Mouse (Mus musculus): ENCODE results near the gene Bpifb1. TPM values are rescaled to one million over a fixed set of nuclear protein-coding genes. Genes with fewer than 3 reads are reported as not detected.

Bpifb1 gene
- total and polyA plus RNA-seq, 3 experiments: 0.14 to 65.7 TPM; not detected in 1

- H3K27ac ChIP-seq: no peak overlapping the region
- H3K27me3 ChIP-seq (ENCODE audit: control insufficient read depth, insufficient read depth, low read length): no peaks in the 10 kb centered on the region
- 59% methylated on average over 3 of the region's 3 CpGs for WGBS
- DNase-seq: no peak
- intact Hi-C loops (cut with DNase I): no loop called here
- no peak overlapping the region for H3K4me3 ChIP-seq
- H3K4me1 ChIP-seq (ENCODE audit: control insufficient read depth, insufficient read depth, low read length): no peaks in the 10 kb centered on the region
- H3K9ac ChIP-seq (ENCODE audit: low read depth, low read length): no peak overlapping the region
- TF ChIP-seq EP300 (IDR thresholded peaks at IDR 0.05; ENCODE audit: insufficient read depth, low read depth, low read length): no peak
- TF ChIP-seq CTCF (IDR thresholded peaks at IDR 0.05): no peak
- no peak for TF ChIP-seq POLR2A (IDR thresholded peaks at IDR 0.05; ENCODE audit: insufficient read depth, low read depth, low read length)
- no peaks in the 10 kb centered on the region for H3K36me3 ChIP-seq (ENCODE audit: control insufficient read depth, insufficient read depth, low read length)
- no peaks in the 10 kb centered on the region for H3K79me2 ChIP-seq (replicated peaks; ENCODE audit: control insufficient read depth, insufficient read depth, low read length)
Observed at GRCm38 (mm10) chr2:154185748-154186147, 4.9 kb upstream of the Bpifb1 start.

GRCm38 (mm10) chr2:154187468-154187867, 3.1 kb upstream of the Bpifb1 start:
- H3K4me3 ChIP-seq: no peak overlapping the region
- intact Hi-C loops (cut with DNase I): no loop called here
- TF ChIP-seq EP300 (IDR thresholded peaks at IDR 0.05; ENCODE audit: insufficient read depth, low read depth, low read length): no peak
- peak; percentile 53 for TF ChIP-seq CTCF (IDR thresholded peaks at IDR 0.05)
- TF ChIP-seq POLR2A (IDR thresholded peaks at IDR 0.05; ENCODE audit: insufficient read depth, low read depth, low read length): no peak
- no peak overlapping the region for H3K9ac ChIP-seq (ENCODE audit: low read depth, low read length)
- H3K79me2 ChIP-seq (replicated peaks; ENCODE audit: control insufficient read depth, insufficient read depth, low read length): no peaks in the 10 kb centered on the region
- no peak overlapping the region for H3K27ac ChIP-seq
- H3K36me3 ChIP-seq (ENCODE audit: control insufficient read depth, insufficient read depth, low read length): no peaks in the 10 kb centered on the region
- DNase-seq: no peak
- WGBS: 41% methylated on average over 5 of the region's 5 CpGs
- H3K27me3 ChIP-seq (ENCODE audit: control insufficient read depth, insufficient read depth, low read length): no peaks in the 10 kb centered on the region
- H3K4me1 ChIP-seq (ENCODE audit: control insufficient read depth, insufficient read depth, low read length): no peaks in the 10 kb centered on the region

GRCm38 (mm10) chr2:154189877-154190434, 662 bp upstream of the Bpifb1 start:
- Histone ChIP-seq H3K27ac (no peak overlapping the region), H3K79me2 (replicated peaks; ENCODE audit: control insufficient read depth, insufficient read depth, low read length) (no peaks in the 10 kb centered on the region), H3K4me3 (no peak overlapping the region), H3K9ac (ENCODE audit: low read depth, low read length) (no peak overlapping the region), H3K4me1 (ENCODE audit: control insufficient read depth, insufficient read depth, low read length) (peaks cover 2% of the 10 kb centered on the region; the same call in 1 of the 2 replicates), H3K36me3 (ENCODE audit: control insufficient read depth, insufficient read depth, low read length) (no peaks in the 10 kb centered on the region), H3K27me3 (ENCODE audit: control insufficient read depth, insufficient read depth, low read length) (no peaks in the 10 kb centered on the region)
- TF ChIP-seq POLR2A (IDR thresholded peaks at IDR 0.05; ENCODE audit: insufficient read depth, low read depth, low read length): no peak
- no peak for TF ChIP-seq CTCF (IDR thresholded peaks at IDR 0.05)
- TF ChIP-seq EP300 (IDR thresholded peaks at IDR 0.05; ENCODE audit: insufficient read depth, low read depth, low read length): no peak
- 88% methylated on average over 7 of the region's 7 CpGs for WGBS
- DNase-seq: no peak
- intact Hi-C loops (cut with DNase I): no loop called here

- 37% methylated on average over 2 of the region's 2 CpGs for WGBS
- no peak for DNase-seq
- H3K27me3 ChIP-seq (ENCODE audit: control insufficient read depth, insufficient read depth, low read length): no peaks in the 10 kb centered on the region
- H3K36me3 ChIP-seq (ENCODE audit: control insufficient read depth, insufficient read depth, low read length): no peaks in the 10 kb centered on the region
- no peak overlapping the region for H3K4me3 ChIP-seq
- TF ChIP-seq POLR2A (IDR thresholded peaks at IDR 0.05; ENCODE audit: insufficient read depth, low read depth, low read length): no peak
- TF ChIP-seq EP300 (IDR thresholded peaks at IDR 0.05; ENCODE audit: insufficient read depth, low read depth, low read length): no peak
- no peak for TF ChIP-seq CTCF (IDR thresholded peaks at IDR 0.05)
- H3K79me2 ChIP-seq (replicated peaks; ENCODE audit: control insufficient read depth, insufficient read depth, low read length): no peaks in the 10 kb centered on the region
- H3K9ac ChIP-seq (ENCODE audit: low read depth, low read length): no peak overlapping the region
- intact Hi-C loops (cut with DNase I): no loop called here
- H3K27ac ChIP-seq: no peak overlapping the region
- peaks cover 2% of the 10 kb centered on the region; the same call in 1 of the 2 replicates for H3K4me1 ChIP-seq (ENCODE audit: control insufficient read depth, insufficient read depth, low read length)
Observed at GRCm38 (mm10) chr2:154192141-154192540, 1.5 kb downstream of the Bpifb1 start.

GRCm38 (mm10) chr2:154193071-154193470, 2.5 kb downstream of the Bpifb1 start:
- no peaks in the 10 kb centered on the region for H3K27me3 ChIP-seq (ENCODE audit: control insufficient read depth, insufficient read depth, low read length)
- intact Hi-C loops (cut with DNase I): no loop called here
- H3K9ac ChIP-seq (ENCODE audit: low read depth, low read length): no peak overlapping the region
- H3K4me1 ChIP-seq (ENCODE audit: control insufficient read depth, insufficient read depth, low read length): peaks cover 2% of the 10 kb centered on the region; the same call in 1 of the 2 replicates
- H3K4me3 ChIP-seq: no peak overlapping the region
- H3K27ac ChIP-seq: no peak overlapping the region; the same call in 1 of the 2 replicates
- 52% methylated on average over 4 of the region's 4 CpGs for WGBS
- DNase-seq: no peak
- no peaks in the 10 kb centered on the region for H3K36me3 ChIP-seq (ENCODE audit: control insufficient read depth, insufficient read depth, low read length)
- H3K79me2 ChIP-seq (replicated peaks; ENCODE audit: control insufficient read depth, insufficient read depth, low read length): no peaks in the 10 kb centered on the region
- TF ChIP-seq CTCF (IDR thresholded peaks at IDR 0.05) (no peak), POLR2A (IDR thresholded peaks at IDR 0.05; ENCODE audit: insufficient read depth, low read depth, low read length) (no peak), EP300 (IDR thresholded peaks at IDR 0.05; ENCODE audit: insufficient read depth, low read depth, low read length) (no peak)

- TF ChIP-seq CTCF (IDR thresholded peaks at IDR 0.05): no peak
- TF ChIP-seq EP300 (IDR thresholded peaks at IDR 0.05; ENCODE audit: insufficient read depth, low read depth, low read length): no peak
- no peak for TF ChIP-seq POLR2A (IDR thresholded peaks at IDR 0.05; ENCODE audit: insufficient read depth, low read depth, low read length)
- WGBS: 36% methylated on average over 5 of the region's 5 CpGs
- Histone ChIP-seq H3K36me3 (ENCODE audit: control insufficient read depth, insufficient read depth, low read length) (no peaks in the 10 kb centered on the region), H3K4me1 (ENCODE audit: control insufficient read depth, insufficient read depth, low read length) (peaks cover 2% of the 10 kb centered on the region; the same call in 1 of the 2 replicates), H3K27ac (no peak overlapping the region), H3K79me2 (replicated peaks; ENCODE audit: control insufficient read depth, insufficient read depth, low read length) (no peaks in the 10 kb centered on the region), H3K27me3 (ENCODE audit: control insufficient read depth, insufficient read depth, low read length) (no peaks in the 10 kb centered on the region), H3K4me3 (no peak overlapping the region), H3K9ac (ENCODE audit: low read depth, low read length) (no peak overlapping the region)
- intact Hi-C loops (cut with DNase I): no loop called here
- no peak for DNase-seq
Observed at GRCm38 (mm10) chr2:154193994-154194504, 3.4 kb downstream of the Bpifb1 start.
